Mouse (Mus musculus) C2C12 (cell line): ENCODE data around the gene Ankfy1. TPM values are rescaled to one million over a fixed set of nuclear protein-coding genes. Genes with fewer than 3 reads are reported as not detected.

ENCODE experiments used
- H3K27me3 ChIP-seq: one replicate; pipeline ENCODE4 v1.6.1; 2011; ENCODE audit not compliant: control insufficient read depth, insufficient read depth, insufficient read length
- H3K36me3 ChIP-seq: one replicate; pipeline ENCODE4 v1.6.1; 2011; ENCODE audit not compliant: control insufficient read depth, insufficient read depth
- H3K4me3 ChIP-seq: one replicate; pipeline ENCODE4 v1.5.1; 2011; ENCODE audit warnings: mild to moderate bottlenecking, control low read depth; ENCODE audit not compliant: poor library complexity, insufficient read depth, severe bottlenecking
- H3K79me2 ChIP-seq: one replicate; pipeline ENCODE4 v1.6.1; 2011; ENCODE audit not compliant: control insufficient read depth, insufficient read depth
- H3K79me3 ChIP-seq: one replicate; pipeline ENCODE4 v1.6.1; 2011; ENCODE audit warnings: low read depth, control low read depth
- H3ac ChIP-seq: one replicate; pipeline ENCODE3; 2011; ENCODE audit warnings: low read depth; ENCODE audit not compliant: control insufficient read depth, insufficient read length
- CEBPB ChIP-seq: IDR thresholded peaks from one replicate; pipeline ENCODE4 v1.6.1; 2011; ENCODE audit warnings: low read depth, mild to moderate bottlenecking, control low read depth, moderate library complexity
- CTCF ChIP-seq: IDR thresholded peaks from one replicate; pipeline ENCODE4 v1.5.1; 2011; ENCODE audit not compliant: control insufficient read depth, insufficient read depth, insufficient read length
- FOSL1 ChIP-seq: IDR thresholded peaks from one replicate; pipeline ENCODE4 v1.8.0; 2011; ENCODE audit warnings: mild to moderate bottlenecking, low read length; ENCODE audit not compliant: poor library complexity, insufficient read depth, severe bottlenecking
- MAX ChIP-seq: IDR thresholded peaks from one replicate; pipeline ENCODE4 v1.6.1; 2011; ENCODE audit warnings: mild to moderate bottlenecking, control low read depth
- MYOD1 ChIP-seq: IDR thresholded peaks from one replicate; pipeline ENCODE4 v1.6.1; 2011; ENCODE audit warnings: low read depth; ENCODE audit not compliant: control insufficient read depth, insufficient read length
- MYOG ChIP-seq: IDR thresholded peaks from one replicate; pipeline ENCODE4 v1.6.1; 2011; ENCODE audit not compliant: control insufficient read depth, insufficient read length; ENCODE audit errors: extremely low read depth
- USF1 ChIP-seq: IDR thresholded peaks from one replicate; pipeline ENCODE4 v1.6.1; 2011; ENCODE audit warnings: low read depth, mild to moderate bottlenecking, control low read depth, moderate library complexity
- polyA plus RNA-seq: library from polyadenylated mRNA; unstranded; fragments of >200 nt; fragmentation: generic; extraction: Trizol; gene quantifications from one replicate; pipeline ENCODE4 v1.2.1, GENCODE M21; 2012; ENCODE audit warnings: missing spikeins

The Ankfy1 gene
- polyA plus RNA-seq, 1 experiment = 15.1 TPM

DNA sequence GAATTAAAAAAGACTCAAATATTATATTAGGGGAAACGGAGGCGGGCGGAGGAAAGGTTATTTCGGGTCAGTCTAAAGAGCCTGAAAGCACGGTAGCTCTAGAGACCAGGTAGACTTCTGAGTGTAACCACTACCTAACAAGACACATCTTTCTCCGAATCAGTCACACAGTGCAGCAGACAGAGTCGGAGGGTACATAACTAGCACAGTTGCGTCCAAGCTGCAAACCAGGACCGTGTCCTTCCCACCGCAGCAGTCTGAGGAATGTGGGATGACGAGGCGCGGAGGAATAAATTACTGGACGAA, 105.3 kb downstream of the Ankfy1 start:
- H3K36me3 ChIP-seq = peaks cover 17% of the 10 kb centered on the region
- TF ChIP-seq MYOG (no peak), CEBPB (no peak), FOSL1 (no peak), CTCF (no peak), USF1 (no peak), MAX (no peak), MYOD1 (no peak)
- peaks cover 45% of the 10 kb centered on the region for H3K79me3 ChIP-seq
- peaks cover 67% of the 10 kb centered on the region for H3K79me2 ChIP-seq
- no peaks in the 10 kb centered on the region for H3K27me3 ChIP-seq
- H3K4me3 ChIP-seq = peak overlapping the region; percentile 92
- H3ac ChIP-seq = peak overlapping the region; percentile 91

DNA sequence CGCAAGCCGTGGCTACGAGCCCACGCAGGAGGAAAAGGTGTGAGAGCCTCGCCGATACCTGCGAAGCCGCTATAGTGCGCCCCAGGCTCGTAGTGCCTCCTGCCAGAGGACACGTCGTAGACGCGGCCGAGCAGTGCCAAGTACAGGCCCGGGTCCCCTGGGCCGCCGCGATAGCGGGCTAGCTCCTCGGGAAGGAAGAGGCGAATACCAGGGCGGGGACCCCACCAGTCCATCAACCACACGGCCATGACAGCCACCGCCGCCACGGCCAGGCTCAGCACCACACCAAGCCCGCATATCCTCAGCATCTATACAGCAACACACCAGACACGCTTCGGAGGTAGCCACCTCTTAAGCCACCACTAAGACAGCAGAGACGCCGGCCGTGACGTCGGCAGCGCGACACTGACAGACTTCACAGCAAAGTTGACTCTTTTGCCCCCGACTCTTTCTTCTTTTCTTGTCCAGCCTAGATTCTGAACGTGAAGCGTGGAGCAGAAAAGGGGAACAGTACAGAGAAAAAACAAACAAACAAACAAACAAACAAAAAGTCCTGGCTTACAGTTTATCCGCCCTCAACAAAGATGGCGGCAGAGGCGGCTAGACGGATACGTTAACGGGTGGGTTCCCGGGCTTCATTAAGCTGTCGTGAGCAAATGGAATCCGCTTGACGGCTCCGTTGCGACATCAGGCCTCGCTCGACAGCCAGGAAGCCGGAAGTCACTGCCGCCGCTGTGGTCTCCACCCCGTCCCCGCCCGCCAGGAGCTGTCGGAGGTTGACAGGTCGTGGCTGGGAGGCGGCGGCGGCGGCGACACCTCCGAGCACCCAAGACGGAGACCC, 105.9 kb downstream of the Ankfy1 start, which contains the start of the genes Cyb5d2 and Zzef1:
Gene Cyb5d2 (minus strand): TSS at position 688 of the 841 bp plus-strand sequence.
Gene Zzef1 (plus strand): TSS at position 772 of the 841 bp plus-strand sequence.
- Histone ChIP-seq H3K36me3 (peaks cover 19% of the 10 kb centered on the region), H3K27me3 (no peaks in the 10 kb centered on the region), H3K4me3 (peak within 1 kb of the TSS; percentile 92), H3K79me2 (peaks cover 73% of the 10 kb centered on the region), H3K79me3 (peaks cover 50% of the 10 kb centered on the region), H3ac (peak within 1 kb of the TSS; percentile 91)
- TF ChIP-seq USF1 = no peak
- TF ChIP-seq FOSL1 = no peak
- TF ChIP-seq CEBPB = peak; percentile 94
- TF ChIP-seq MAX = peak; percentile 53

DNA sequence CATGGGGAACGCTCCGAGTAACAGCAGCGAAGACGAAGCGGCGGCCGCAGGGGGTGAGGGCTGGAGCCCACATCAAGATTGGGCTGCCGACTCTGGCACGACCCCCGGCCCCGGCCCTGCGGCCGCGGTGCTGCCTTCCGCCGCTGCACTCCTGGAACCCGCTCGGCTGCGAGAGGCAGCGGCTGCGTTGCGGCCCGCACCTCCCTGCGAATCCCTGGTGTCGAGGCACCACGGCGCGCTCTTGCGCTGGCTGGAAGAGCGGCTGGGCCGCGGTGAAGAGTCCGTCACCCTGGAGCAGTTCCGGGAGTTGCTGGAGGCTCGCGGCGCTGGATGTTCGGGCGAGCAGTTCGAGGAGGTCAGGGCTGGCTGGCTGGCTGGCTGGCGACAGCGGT, 106.5 kb downstream of the Ankfy1 start:
- Histone ChIP-seq H3K27me3 (no peaks in the 10 kb centered on the region), H3K79me2 (peaks cover 79% of the 10 kb centered on the region), H3K4me3 (peak overlapping the region; percentile 92), H3K36me3 (peaks cover 19% of the 10 kb centered on the region), H3K79me3 (peaks cover 54% of the 10 kb centered on the region), H3ac (peak overlapping the region; percentile 69)
- TF ChIP-seq USF1 (no peak), FOSL1 (no peak), MAX (peak; percentile 7)

- H3K79me2 ChIP-seq = peaks cover 85% of the 10 kb centered on the region
- H3K4me3 ChIP-seq = peak overlapping the region; percentile 92
- peaks cover 56% of the 10 kb centered on the region for H3K79me3 ChIP-seq
- H3K27me3 ChIP-seq = no peaks in the 10 kb centered on the region
- H3K36me3 ChIP-seq = peaks cover 19% of the 10 kb centered on the region
- TF ChIP-seq MAX = no peak
- TF ChIP-seq MYOG = no peak
- TF ChIP-seq USF1 = no peak
- TF ChIP-seq FOSL1 = no peak
- TF ChIP-seq MYOD1 = no peak
- TF ChIP-seq CEBPB = no peak
- no peak for TF ChIP-seq CTCF
- peak overlapping the region; percentile 69 for H3ac ChIP-seq
These were observed 107.0 kb downstream of the Ankfy1 start for GRCm38 (mm10) chr11:72796773-72797338.

DNA sequence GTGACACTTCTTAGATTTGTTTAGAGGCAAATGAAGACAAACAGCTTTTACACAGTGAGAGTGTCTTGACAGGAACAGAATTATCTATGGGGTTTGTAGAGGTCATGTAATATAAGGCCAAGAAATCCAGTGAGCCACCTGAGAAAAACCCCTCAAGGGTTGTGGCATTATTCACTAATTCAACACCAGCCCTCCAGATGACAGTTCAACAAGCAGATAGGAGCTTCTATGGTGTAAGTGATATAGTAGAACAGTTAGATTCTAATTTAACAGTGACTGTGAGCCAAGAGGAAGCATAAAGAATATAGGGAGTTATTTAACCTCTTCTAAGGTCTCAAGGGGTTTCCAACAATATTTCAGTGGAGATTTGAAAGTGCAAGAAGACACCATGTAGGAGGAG, 108.3 kb downstream of the Ankfy1 start:
- H3K4me3 ChIP-seq = no peak overlapping the region
- H3K36me3 ChIP-seq = peaks cover 19% of the 10 kb centered on the region
- peaks cover 97% of the 10 kb centered on the region for H3K79me2 ChIP-seq
- no peaks in the 10 kb centered on the region for H3K27me3 ChIP-seq
- no peak overlapping the region for H3ac ChIP-seq
- peaks cover 65% of the 10 kb centered on the region for H3K79me3 ChIP-seq
- no peak for TF ChIP-seq CEBPB
- no peak for TF ChIP-seq USF1
- no peak for TF ChIP-seq FOSL1
- TF ChIP-seq CTCF = no peak
- no peak for TF ChIP-seq MYOD1
- no peak for TF ChIP-seq MAX
- TF ChIP-seq MYOG = no peak

DNA sequence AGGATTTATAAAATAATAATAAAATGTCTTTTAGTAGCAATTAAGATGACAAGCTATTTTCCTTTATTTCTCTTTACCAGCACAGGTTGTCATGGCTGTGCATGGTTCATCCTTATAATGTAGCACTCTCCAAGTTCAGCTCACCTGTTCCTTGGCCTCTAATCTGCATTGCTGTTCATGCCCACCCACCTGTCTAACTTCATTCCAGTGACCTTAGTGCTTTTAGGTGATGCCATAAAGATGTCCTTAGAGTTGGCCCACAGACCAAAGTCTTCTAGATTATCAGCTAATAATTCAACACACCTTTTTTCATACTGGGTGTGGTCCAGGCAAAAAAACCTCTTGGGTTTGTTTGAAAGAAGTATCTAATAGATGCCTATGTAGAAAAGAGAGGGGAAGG, 111.4 kb downstream of the Ankfy1 start:
- peaks cover 26% of the 10 kb centered on the region for H3K36me3 ChIP-seq
- no peak overlapping the region for H3K4me3 ChIP-seq
- peaks cover 74% of the 10 kb centered on the region for H3K79me3 ChIP-seq
- TF ChIP-seq CEBPB (no peak), MAX (no peak), MYOD1 (no peak), CTCF (no peak), USF1 (no peak), FOSL1 (no peak), MYOG (no peak)
- H3ac ChIP-seq = no peak overlapping the region
- peaks cover 100% of the 10 kb centered on the region for H3K79me2 ChIP-seq
- no peaks in the 10 kb centered on the region for H3K27me3 ChIP-seq
